Mouse (Mus musculus): ENCODE measurements around the gene Pvr. TPM values are rescaled to one million over a fixed set of nuclear protein-coding genes. Genes with fewer than 3 reads are reported as not detected.
A peak's percentile ranks its signal among the peaks of the same experiment; 100 is the strongest.

Gene Pvr
- 0.02 and 0.04 TPM in 2 replicates for polyA plus RNA-seq (2012)

DNA sequence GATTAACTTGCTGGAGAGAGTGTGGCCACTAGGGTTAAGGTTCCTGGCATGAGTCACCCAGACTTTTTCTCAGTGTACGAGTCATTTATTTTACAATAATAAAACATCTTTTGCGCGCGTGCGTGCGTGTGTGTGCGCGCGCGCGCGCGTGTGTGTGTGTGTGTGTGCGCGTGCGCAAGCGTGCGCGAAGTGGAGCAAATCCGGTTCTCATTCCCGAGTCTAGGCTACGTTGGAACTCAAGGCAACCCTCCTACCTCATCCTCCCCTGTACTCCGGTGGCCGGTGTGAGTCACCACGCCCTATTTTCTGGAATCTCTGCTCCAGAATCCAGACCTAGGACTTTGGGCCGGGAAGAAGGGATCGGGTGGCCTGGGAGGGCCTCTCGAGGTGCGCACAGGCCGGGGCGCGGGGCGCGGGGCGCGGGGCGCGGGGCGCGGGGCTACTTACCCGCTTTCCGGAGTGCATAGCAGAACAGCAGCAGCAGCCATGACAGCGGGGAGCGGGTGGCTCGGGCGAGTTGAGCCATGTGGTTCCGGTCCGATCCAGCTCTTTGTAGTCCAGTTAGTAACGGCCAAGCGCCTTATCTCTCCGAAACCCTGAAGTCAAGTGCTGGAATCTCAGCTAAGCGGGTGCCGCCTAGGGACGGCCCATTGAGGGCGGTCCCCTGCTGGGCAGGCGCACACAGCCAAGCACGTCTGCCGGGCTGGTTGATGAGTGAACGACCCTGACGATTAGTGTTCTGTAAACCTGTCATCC, at the start of gene Pvr:
Gene Pvr, minus strand, starts transcription at position 655 of the 756 bp plus-strand sequence.
- Histone ChIP-seq H3K27me3 (ENCODE audit: control insufficient read depth) (peaks cover 3% of the 10 kb centered on the region; the same call in 1 of the 2 replicates), H3K4me1 (ENCODE audit: control insufficient read depth) (no peaks in the 10 kb centered on the region), H3K9me3 (ENCODE audit: control insufficient read depth, low read length) (no peaks in the 10 kb centered on the region), H3K36me3 (ENCODE audit: control insufficient read depth) (no peaks in the 10 kb centered on the region), H3K4me3 (replicated peaks) (peak within 1 kb of the TSS; percentile 43)
- no peak for TF ChIP-seq TAL1 (IDR thresholded peaks at IDR 0.05; ENCODE audit: low read length)
- no peak for TF ChIP-seq GATA1 (IDR thresholded peaks at IDR 0.05; ENCODE audit: low read length)

GRCm38 (mm10) chr7:19970196-19970595, 49.2 kb upstream of the Pvr start:
- Histone ChIP-seq H3K4me3 (replicated peaks) (no peak overlapping the region), H3K36me3 (ENCODE audit: control insufficient read depth) (no peaks in the 10 kb centered on the region), H3K4me1 (ENCODE audit: control insufficient read depth) (no peaks in the 10 kb centered on the region), H3K9me3 (ENCODE audit: control insufficient read depth, low read length) (peaks cover 35% of the 10 kb centered on the region), H3K27me3 (ENCODE audit: control insufficient read depth) (no peaks in the 10 kb centered on the region)
- TF ChIP-seq TAL1 (IDR thresholded peaks at IDR 0.05; ENCODE audit: low read length) (no peak), GATA1 (IDR thresholded peaks at IDR 0.05; ENCODE audit: low read length) (no peak)

GRCm38 (mm10) chr7:19969541-19970090, 48.7 kb upstream of the Pvr start:
- Histone ChIP-seq H3K36me3 (ENCODE audit: control insufficient read depth) (no peaks in the 10 kb centered on the region), H3K27me3 (ENCODE audit: control insufficient read depth) (no peaks in the 10 kb centered on the region), H3K4me3 (replicated peaks) (no peak overlapping the region), H3K4me1 (ENCODE audit: control insufficient read depth) (no peaks in the 10 kb centered on the region), H3K9me3 (ENCODE audit: control insufficient read depth, low read length) (peaks cover 30% of the 10 kb centered on the region)
- no peak for TF ChIP-seq TAL1 (IDR thresholded peaks at IDR 0.05; ENCODE audit: low read length)
- no peak for TF ChIP-seq GATA1 (IDR thresholded peaks at IDR 0.05; ENCODE audit: low read length)

DNA sequence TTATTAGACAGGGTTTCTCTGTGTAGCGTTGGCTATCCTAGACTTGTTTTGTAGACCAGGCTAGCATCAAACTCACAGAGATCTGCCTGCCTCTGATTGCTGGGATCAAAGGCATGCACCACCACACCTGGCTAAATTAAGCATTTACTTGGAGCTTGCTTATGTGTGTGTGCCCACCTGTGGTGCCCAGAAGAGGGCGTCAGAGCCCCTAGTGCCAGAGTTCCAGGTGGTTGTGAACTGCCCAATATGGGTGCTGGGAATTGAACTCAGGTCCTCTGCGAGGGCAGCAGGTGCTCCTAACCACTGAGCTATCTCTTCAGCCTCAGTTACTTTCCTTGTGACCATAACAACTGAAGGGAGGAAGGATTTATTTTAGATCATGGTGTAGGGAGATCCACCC, 48.1 kb upstream of the Pvr start:
- Histone ChIP-seq H3K27me3 (ENCODE audit: control insufficient read depth) (no peaks in the 10 kb centered on the region), H3K4me1 (ENCODE audit: control insufficient read depth) (no peaks in the 10 kb centered on the region), H3K4me3 (replicated peaks) (no peak overlapping the region), H3K9me3 (ENCODE audit: control insufficient read depth, low read length) (peaks cover 29% of the 10 kb centered on the region), H3K36me3 (ENCODE audit: control insufficient read depth) (no peaks in the 10 kb centered on the region)
- no peak for TF ChIP-seq GATA1 (IDR thresholded peaks at IDR 0.05; ENCODE audit: low read length)
- no peak for TF ChIP-seq TAL1 (IDR thresholded peaks at IDR 0.05; ENCODE audit: low read length)

DNA sequence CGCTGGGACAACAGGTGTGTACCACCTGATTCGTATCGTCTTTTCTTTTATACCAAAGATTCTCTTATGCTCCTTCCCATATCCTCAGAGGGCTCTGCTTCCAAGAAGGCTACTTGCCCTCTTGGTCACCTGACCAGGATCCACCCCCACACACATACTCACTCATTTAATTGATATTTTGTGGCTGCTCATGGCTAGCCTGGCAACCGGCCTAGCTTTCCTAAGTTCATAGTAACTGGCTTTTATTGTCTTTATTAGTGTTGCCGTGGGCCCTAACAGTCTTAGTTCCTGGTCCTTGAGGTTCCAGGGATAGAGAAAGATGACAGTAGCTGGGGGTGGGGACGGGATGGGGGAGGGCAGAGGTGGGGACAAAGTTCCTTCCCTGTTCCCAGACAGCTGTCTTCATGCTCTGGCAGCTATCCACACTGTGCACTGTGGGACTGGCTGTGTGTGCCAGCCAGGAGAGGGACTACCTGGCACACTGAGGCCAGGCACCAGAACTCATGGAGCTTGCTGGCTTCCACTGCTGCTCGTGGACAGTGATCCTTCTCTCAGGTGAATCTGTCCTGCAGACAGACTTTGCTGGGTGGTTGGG, 44.1 kb upstream of the Pvr start, which contains the start of gene Ceacam20:
Gene Ceacam20, plus strand, starts transcription at position 428 of the 595 bp plus-strand sequence.
- Histone ChIP-seq H3K36me3 (ENCODE audit: control insufficient read depth) (no peaks in the 10 kb centered on the region), H3K9me3 (ENCODE audit: control insufficient read depth, low read length) (peaks cover 11% of the 10 kb centered on the region), H3K4me3 (replicated peaks) (no peak within 1 kb of the TSS), H3K27me3 (ENCODE audit: control insufficient read depth) (no peaks in the 10 kb centered on the region), H3K4me1 (ENCODE audit: control insufficient read depth) (no peaks in the 10 kb centered on the region)
- no peak for TF ChIP-seq TAL1 (IDR thresholded peaks at IDR 0.05; ENCODE audit: low read length)
- TF ChIP-seq GATA1 (IDR thresholded peaks at IDR 0.05; ENCODE audit: low read length) = no peak

GRCm38 (mm10) chr7:19962423-19962822, 41.5 kb upstream of the Pvr start:
- Histone ChIP-seq H3K4me3 (replicated peaks) (no peak overlapping the region), H3K27me3 (ENCODE audit: control insufficient read depth) (no peaks in the 10 kb centered on the region), H3K36me3 (ENCODE audit: control insufficient read depth) (no peaks in the 10 kb centered on the region), H3K9me3 (ENCODE audit: control insufficient read depth, low read length) (no peaks in the 10 kb centered on the region), H3K4me1 (ENCODE audit: control insufficient read depth) (no peaks in the 10 kb centered on the region)
- TF ChIP-seq TAL1 (IDR thresholded peaks at IDR 0.05; ENCODE audit: low read length) (no peak), GATA1 (IDR thresholded peaks at IDR 0.05; ENCODE audit: low read length) (no peak)

GRCm38 (mm10) chr7:19956341-19956781, 35.4 kb upstream of the Pvr start:
- TF ChIP-seq GATA1 (IDR thresholded peaks at IDR 0.05; ENCODE audit: low read length) = no peak
- TF ChIP-seq TAL1 (IDR thresholded peaks at IDR 0.05; ENCODE audit: low read length) = no peak
- Histone ChIP-seq H3K4me1 (ENCODE audit: control insufficient read depth) (no peaks in the 10 kb centered on the region), H3K4me3 (replicated peaks) (no peak overlapping the region), H3K9me3 (ENCODE audit: control insufficient read depth, low read length) (no peaks in the 10 kb centered on the region), H3K36me3 (ENCODE audit: control insufficient read depth) (no peaks in the 10 kb centered on the region), H3K27me3 (ENCODE audit: control insufficient read depth) (no peaks in the 10 kb centered on the region)

- Histone ChIP-seq H3K27me3 (ENCODE audit: control insufficient read depth) (no peaks in the 10 kb centered on the region), H3K36me3 (ENCODE audit: control insufficient read depth) (no peaks in the 10 kb centered on the region), H3K4me1 (ENCODE audit: control insufficient read depth) (no peaks in the 10 kb centered on the region), H3K4me3 (replicated peaks) (no peak overlapping the region), H3K9me3 (ENCODE audit: control insufficient read depth, low read length) (no peaks in the 10 kb centered on the region)
- TF ChIP-seq GATA1 (IDR thresholded peaks at IDR 0.05; ENCODE audit: low read length) (no peak), TAL1 (IDR thresholded peaks at IDR 0.05; ENCODE audit: low read length) (no peak)
Observed at GRCm38 (mm10) chr7:19955861-19956260, 34.9 kb upstream of the Pvr start.

- H3K27me3 ChIP-seq (ENCODE audit: control insufficient read depth) = no peaks in the 10 kb centered on the region
- H3K4me3 ChIP-seq (replicated peaks) = no peak overlapping the region
- H3K36me3 ChIP-seq (ENCODE audit: control insufficient read depth) = no peaks in the 10 kb centered on the region
- TF ChIP-seq GATA1 (IDR thresholded peaks at IDR 0.05; ENCODE audit: low read length) (no peak), TAL1 (IDR thresholded peaks at IDR 0.05; ENCODE audit: low read length) (no peak)
- no peaks in the 10 kb centered on the region for H3K4me1 ChIP-seq (ENCODE audit: control insufficient read depth)
- no peaks in the 10 kb centered on the region for H3K9me3 ChIP-seq (ENCODE audit: control insufficient read depth, low read length)
Observed at GRCm38 (mm10) chr7:19953054-19953453, 32.1 kb upstream of the Pvr start.

All from erythroblast, embryonic 14.5 days (primary cell).